Mouse (Mus musculus): ENCODE measurements around the gene Tfap4.

GRCm38 (mm10) chr16:4544845-4545244, 14.8 kb downstream of the Tfap4 start:
- TF ChIP-seq EP300 (IDR thresholded peaks at IDR 0.05; ENCODE audit: low read depth) (no peak), CTCF (IDR thresholded peaks at IDR 0.05; ENCODE audit: low read depth) (no peak)

Data from liver, embryonic 14.5 days (tissue).